Mouse (Mus musculus) stomach, embryonic 14.5 days (tissue): ENCODE results near the gene Slc45a1. TPM values are rescaled to one million over a fixed set of nuclear protein-coding genes. Genes with fewer than 3 reads are reported as not detected.
A peak's percentile ranks its signal among the peaks of the same experiment; 100 is the strongest.

Experiments used
- ATAC-seq: fragments of 200-750 bp; cut with Nextera tagmentation; 2 replicates; pipeline ENCODE4 v1.8.0; 2017; ENCODE audit warnings: low read depth, moderate TSS enrichment; ENCODE audit not compliant: insufficient number of reproducible peaks, insufficient read depth, low FRiP score
- H3K27ac ChIP-seq: fragments of 300-500 bp; sonication (generic); 2 replicates; pipeline ENCODE4 v1.5.1; 2014; ENCODE audit warnings: mild to moderate bottlenecking, low read length, moderate library complexity, mixed read lengths
- H3K27me3 ChIP-seq: fragments of 300-500 bp; sonication (generic); 2 replicates; pipeline ENCODE4 v1.6.1; 2014; ENCODE audit warnings: low read length, control low read depth, mixed read lengths; ENCODE audit not compliant: control insufficient read depth, insufficient read depth
- H3K36me3 ChIP-seq: fragments of 300-500 bp; sonication (generic); 2 replicates; pipeline ENCODE4 v1.6.1; 2014; ENCODE audit warnings: mild to moderate bottlenecking, control low read depth, low read length, moderate library complexity, mixed read lengths; ENCODE audit not compliant: control insufficient read depth, insufficient read depth
- H3K4me1 ChIP-seq: fragments of 300-500 bp; sonication (generic); 2 replicates; pipeline ENCODE4 v1.6.1; 2014; ENCODE audit warnings: low read length, control low read depth, mixed read lengths; ENCODE audit not compliant: control insufficient read depth, insufficient read depth
- H3K4me2 ChIP-seq: fragments of 300-500 bp; sonication (generic); replicated peaks from 2 replicates; pipeline ENCODE4 v1.6.1; 2014; ENCODE audit warnings: low read depth, low read length, control low read depth
- H3K4me3 ChIP-seq: fragments of 300-500 bp; sonication (generic); 2 replicates; pipeline ENCODE4 v1.5.1; 2014; ENCODE audit warnings: low read depth, low read length, control low read depth
- H3K9ac ChIP-seq: fragments of 300-500 bp; sonication (generic); replicated peaks from 2 replicates; pipeline ENCODE4 v1.6.1; 2014; ENCODE audit warnings: low read depth, mild to moderate bottlenecking, control low read depth, low read length, moderate library complexity, mixed read lengths
- H3K9me3 ChIP-seq: fragments of 300-500 bp; sonication (generic); 2 replicates; pipeline ENCODE4 v1.6.1; 2016; ENCODE audit warnings: low read depth, low read length, control low read depth; ENCODE audit not compliant: control insufficient read depth
- WGBS: fragments of 180-500 bp; shearing (Covaris S2); extraction: QIAGEN DNeasy Blood & Tissue Kit; methylation state at CpG from one replicate; pipeline ENCODE4 v1.1.7; 2014; 5-methylcytosine and 5-hydroxymethylcytosine counted together
- polyA plus RNA-seq: library from polyadenylated mRNA; unstranded; fragments of >200 nt; fragmentation: Nextera tagmentation; extraction: Ambion mirVana; gene quantifications from 2 replicates; pipeline ENCODE4 v1.2.1, GENCODE M21; 2014

Slc45a1 gene
- polyA plus RNA-seq, 1 experiment from 2014 or later, result 1.6 TPM

- H3K4me1 ChIP-seq, result peaks cover 79% of the 10 kb centered on the region
- H3K4me2 ChIP-seq, result no peak overlapping the region
- H3K27ac ChIP-seq, result no peak overlapping the region
- H3K9ac ChIP-seq, result no peak overlapping the region
- H3K36me3 ChIP-seq, result no peaks in the 10 kb centered on the region
- WGBS, result 78% methylated on average over 5 of the region's 5 CpGs
- H3K9me3 ChIP-seq, result no peaks in the 10 kb centered on the region
- H3K27me3 ChIP-seq, result no peaks in the 10 kb centered on the region
- no peak for ATAC-seq
- H3K4me3 ChIP-seq, result no peak overlapping the region
These were observed 65.7 kb downstream of the Slc45a1 start for GRCm38 (mm10) chr4:150586275-150586674.

GRCm38 (mm10) chr4:150585800-150586199 is 66.2 kb downstream of the Slc45a1 start:
- Histone ChIP-seq H3K27ac (no peak overlapping the region), H3K4me3 (no peak overlapping the region), H3K9ac (no peak overlapping the region), H3K4me1 (peaks cover 74% of the 10 kb centered on the region), H3K27me3 (no peaks in the 10 kb centered on the region), H3K4me2 (no peak overlapping the region), H3K36me3 (no peaks in the 10 kb centered on the region), H3K9me3 (no peaks in the 10 kb centered on the region)
- ATAC-seq, result no peak
- 88% methylated on average over 2 of the region's 2 CpGs for WGBS

- Histone ChIP-seq H3K9me3 (no peaks in the 10 kb centered on the region), H3K36me3 (no peaks in the 10 kb centered on the region), H3K4me1 (peaks cover 63% of the 10 kb centered on the region), H3K27ac (peak overlapping the region; percentile 83), H3K4me2 (peak overlapping the region; percentile 12; the same call in 1 of the 2 replicates), H3K27me3 (no peaks in the 10 kb centered on the region), H3K4me3 (no peak overlapping the region), H3K9ac (no peak overlapping the region)
- ATAC-seq, result peak; percentile 90
- WGBS, result 9% methylated on average over 3 of the region's 3 CpGs
These were observed 68.2 kb downstream of the Slc45a1 start for GRCm38 (mm10) chr4:150583777-150584135.

- Histone ChIP-seq H3K36me3 (no peaks in the 10 kb centered on the region), H3K4me2 (peak overlapping the region; percentile 12; the same call in 1 of the 2 replicates), H3K4me1 (peaks cover 61% of the 10 kb centered on the region), H3K27me3 (no peaks in the 10 kb centered on the region), H3K9ac (no peak overlapping the region), H3K4me3 (no peak overlapping the region), H3K9me3 (no peaks in the 10 kb centered on the region), H3K27ac (peak overlapping the region; percentile 83)
- ATAC-seq, result peak; percentile 87; the same call in 1 of the 2 replicates
- WGBS, result 7% methylated on average over 13 of the region's 13 CpGs
These were observed 68.8 kb downstream of the Slc45a1 start for GRCm38 (mm10) chr4:150582966-150583776.

- Histone ChIP-seq H3K36me3 (no peaks in the 10 kb centered on the region), H3K9ac (no peak overlapping the region), H3K4me2 (no peak overlapping the region), H3K9me3 (no peaks in the 10 kb centered on the region), H3K4me1 (peaks cover 51% of the 10 kb centered on the region), H3K4me3 (no peak overlapping the region), H3K27me3 (no peaks in the 10 kb centered on the region), H3K27ac (peak overlapping the region; percentile 83; the same call in 1 of the 2 replicates)
- no peak for ATAC-seq
- WGBS, result 51% methylated on average over 10 of the region's 10 CpGs
These were observed 69.8 kb downstream of the Slc45a1 start for GRCm38 (mm10) chr4:150581931-150582723.

Other genes starting within 250 kb of the Slc45a1 start
- gene Errfi1, start 201.7 kb upstream of the Slc45a1 start, polyA plus RNA-seq, result 36.4 and 37.3 TPM in 2 replicates